In genomic region chr4:134918381-134918780, GRCm38 (mm10) we compare ENCODE assay signal across 9 mouse cellular contexts. TPM values are rescaled to one million over a fixed set of nuclear protein-coding genes. Genes with fewer than 3 reads are reported as not detected.
DNase-seq lines count a peak whose midpoint lies in the region; ATAC-seq lines count a peak whose summit lies in the region.
"Had no signal": no experiment of that assay in that cellular context is flagged by ENCODE, and none has a peak within 500 bp of the region (broad histone marks: within the 10 kb centered on the region; RNA-seq: fewer than 3 reads in every experiment).

No protein-coding gene starts in this region.

- intact Hi-C loops in left cerebral cortex, postnatal 14 days (cut with DNase I), result no loop called here
- intact Hi-C loops in heart, postnatal 36 days (cut with DNase I), result no loop called here

- no peak for ATAC-seq in forebrain, embryonic 11.5 days (replicated peaks; ENCODE audit: low FRiP score)
- ATAC-seq in granulocyte monocyte progenitor cell, adult 5-6 weeks (replicated peaks; ENCODE audit: poor library complexity, severe bottlenecking), result no peak

- H3K36me3 ChIP-seq in forebrain, embryonic 11.5 days (ENCODE audit: control insufficient read depth, insufficient read depth, low read length), result no peaks in the 10 kb centered on the region

- no peak overlapping the region for H3K4me3 ChIP-seq in forebrain, embryonic 11.5 days (ENCODE audit: low read depth, low read length)

- H3K4me1 ChIP-seq in forebrain, embryonic 11.5 days (replicated peaks; ENCODE audit: control insufficient read depth, insufficient read depth, low read length), result peaks cover 3% of the 10 kb centered on the region; the same call in 1 of the 2 replicates

- H3K9me3 ChIP-seq in forebrain, embryonic 11.5 days (ENCODE audit: control insufficient read depth, low read length), result no peaks in the 10 kb centered on the region

- no peaks in the 10 kb centered on the region for H3K27me3 ChIP-seq in forebrain, embryonic 11.5 days (ENCODE audit: control insufficient read depth, insufficient read depth, low read length)

- no peak overlapping the region for H3K9ac ChIP-seq in forebrain, embryonic 11.5 days (ENCODE audit: low read length)

- DNase-seq in left cerebral cortex, postnatal 14 days (ENCODE audit: low spot score in 2 of 2), result peak; percentile 29 to 68
- DNase-seq in left cerebral cortex, adult 18-20 months (ENCODE audit: low spot score in 2 of 2), result no peak
- DNase-seq in adrenal gland, postnatal 14 days, result peak; percentile 84
- DNase-seq in heart, postnatal 36 days, result peak; percentile 69 to 76
- DNase-seq in lung, postnatal 25 days (ENCODE audit: low spot score), result peak; percentile 90
- DNase-seq in forebrain, embryonic 11.5 days (ENCODE audit: low spot score), result no peak
- DNase-seq in frontal cortex, postnatal 36 days (ENCODE audit: low spot score in 2 of 2), result no peak

- H3K4me2 ChIP-seq in forebrain, embryonic 11.5 days (ENCODE audit: low read depth, low read length, severe bottlenecking), result no peak overlapping the region

- no peak overlapping the region for H3K27ac ChIP-seq in forebrain, embryonic 11.5 days (ENCODE audit: low read depth, low read length)

- 76% methylated on average over 7 of the region's 7 CpGs for WGBS in forebrain, embryonic 11.5 days

RNA-seq across cellular contexts. Expression of gene Tmem50a, which starts 3.6 kb away (rescaled TPM):
- total RNA-seq in left cerebral cortex, postnatal 14 days (2021), result 100 to 1,000 TPM; 125 to 129 TPM
- total RNA-seq in left cerebral cortex, adult 18-20 months (2021), result 100 to 1,000 TPM; 119 to 127 TPM
- total RNA-seq in adrenal gland, postnatal 14 days (2021), result 215 and 225 TPM in 2 replicates
- 10 to 100 TPM; 65.8 to 71.3 TPM for total RNA-seq in heart, postnatal 36 days (2021)
- 114 and 117 TPM in 2 replicates for polyA plus RNA-seq in forebrain, embryonic 11.5 days (2014; fragmentation: Nextera tagmentation; extraction: Ambion mirVana)
- total RNA-seq in granulocyte monocyte progenitor cell, adult 5-6 weeks (2014; fragmentation: Nextera tagmentation), result 136 and 149 TPM in 2 replicates
- total RNA-seq in granulocyte monocyte progenitor cell, adult 5-6 weeks (2017), result 263 and 287 TPM in 2 replicates

RNA-seq across cellular contexts. Expression of gene Rsrp1, which starts 5.0 kb away (rescaled TPM):
- 100 to 1,000 TPM; 261 to 276 TPM for total RNA-seq in left cerebral cortex, postnatal 14 days (2021)
- 100 to 1,000 TPM; 248 to 297 TPM for total RNA-seq in left cerebral cortex, adult 18-20 months (2021)
- 394 and 402 TPM in 2 replicates for total RNA-seq in adrenal gland, postnatal 14 days (2021)
- 100 to 1,000 TPM; 129 to 206 TPM for total RNA-seq in heart, postnatal 36 days (2021)
- polyA plus RNA-seq in forebrain, embryonic 11.5 days (2014; fragmentation: Nextera tagmentation; extraction: Ambion mirVana), result 332 and 356 TPM in 2 replicates
- 476 and 614 TPM in 2 replicates for total RNA-seq in granulocyte monocyte progenitor cell, adult 5-6 weeks (2014; fragmentation: Nextera tagmentation)
- 134 and 184 TPM in 2 replicates for total RNA-seq in granulocyte monocyte progenitor cell, adult 5-6 weeks (2017)

RNA-seq across cellular contexts. Expression of gene Syf2, which starts 12.3 kb away (rescaled TPM):
- total RNA-seq in left cerebral cortex, postnatal 14 days (2021), result 10 to 100 TPM; 39.0 to 39.1 TPM
- total RNA-seq in left cerebral cortex, adult 18-20 months (2021), result 10 to 100 TPM; 59.9 to 63.6 TPM
- 81.4 and 90.5 TPM in 2 replicates for total RNA-seq in adrenal gland, postnatal 14 days (2021)
- total RNA-seq in heart, postnatal 36 days (2021), result 10 to 100 TPM; 56.1 to 65.6 TPM
- 59.0 and 66.7 TPM in 2 replicates for polyA plus RNA-seq in forebrain, embryonic 11.5 days (2014; fragmentation: Nextera tagmentation; extraction: Ambion mirVana)
- total RNA-seq in granulocyte monocyte progenitor cell, adult 5-6 weeks (2014; fragmentation: Nextera tagmentation), result 43.5 and 50.5 TPM in 2 replicates
- total RNA-seq in granulocyte monocyte progenitor cell, adult 5-6 weeks (2017), result 180 and 201 TPM in 2 replicates

RNA-seq across cellular contexts. Expression of gene Rhd, which starts 54.0 kb away (rescaled TPM):
- total RNA-seq in left cerebral cortex, postnatal 14 days (2021), result not detected
- not detected for total RNA-seq in left cerebral cortex, adult 18-20 months (2021)
- total RNA-seq in adrenal gland, postnatal 14 days (2021), result 1.1 and 8.4 TPM in 2 replicates
- total RNA-seq in heart, postnatal 36 days (2021), result 1 to 10 TPM; 2.8 to 3.0 TPM
- polyA plus RNA-seq in forebrain, embryonic 11.5 days (2014; fragmentation: Nextera tagmentation; extraction: Ambion mirVana), result 15.9 and 21.6 TPM in 2 replicates
- not detected in 2 replicates for total RNA-seq in granulocyte monocyte progenitor cell, adult 5-6 weeks (2014; fragmentation: Nextera tagmentation)
- total RNA-seq in granulocyte monocyte progenitor cell, adult 5-6 weeks (2017), result 0.22 TPM in 1 of 2 replicates, not detected in the other
- polyA plus RNA-seq: large intestine, adult 2 months had no signal

Comparison
In these comparisons a context has a peak if more than half of its experiments do, and no peak if none do; other contexts are left out.
1. DNase-seq: peak in left cerebral cortex, postnatal 14 days (2 of 2), adrenal gland, postnatal 14 days (single experiment), heart, postnatal 36 days (2 of 2) and lung, postnatal 25 days (single experiment); none in left cerebral cortex, adult 18-20 months (0 of 2), forebrain, embryonic 11.5 days (single experiment) and frontal cortex, postnatal 36 days (0 of 2).